Mouse (Mus musculus) spleen, adult 2 months (tissue): ENCODE data around the gene Derl3.

Source experiments
- CTCF ChIP-seq: fragments of 200-500 bp; IDR thresholded peaks from 2 replicates; pipeline ENCODE4 v1.5.1; 2011; ENCODE audit warnings: mild to moderate bottlenecking, inconsistent platforms; ENCODE audit not compliant: insufficient read depth, insufficient read length, insufficient replicate concordance; ENCODE audit errors: extremely low read depth
- POLR2A ChIP-seq: fragments of 200-500 bp; IDR thresholded peaks from 2 replicates; pipeline ENCODE4 v1.6.1; 2011; ENCODE audit warnings: low read depth, low read length, inconsistent platforms

DNA sequence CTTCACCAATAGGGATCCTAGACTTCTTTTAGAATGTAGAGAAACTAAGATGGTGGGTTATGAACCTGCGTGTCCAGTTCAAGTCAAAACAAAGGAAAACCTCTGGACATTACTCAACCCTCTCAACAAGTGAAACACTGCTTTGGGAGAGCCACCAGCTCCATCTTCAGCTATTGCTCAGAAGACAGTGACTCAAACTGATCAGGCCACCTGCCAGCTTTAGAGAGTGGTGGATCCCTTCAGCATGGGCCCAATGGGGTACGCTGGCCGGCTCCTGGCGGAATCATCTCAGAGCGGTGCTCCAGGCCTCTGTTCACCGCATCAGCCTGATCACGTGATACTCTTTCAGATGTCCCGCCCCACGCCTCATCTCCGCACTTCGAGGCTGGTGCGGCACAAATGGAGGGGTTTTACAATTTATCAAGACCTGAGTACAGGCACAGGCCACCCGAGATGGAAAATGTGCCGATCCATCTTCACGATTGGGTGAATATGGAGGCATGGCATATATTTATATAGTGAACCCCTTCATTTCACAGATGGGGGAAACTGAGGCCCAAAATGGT, 37.7 kb upstream of the Derl3 start:
- TF ChIP-seq CTCF: no peak
- no peak for TF ChIP-seq POLR2A
